Mouse (Mus musculus) thymus, adult 2 months (tissue): ENCODE data around the gene Plch2.

Experiments used
- CTCF ChIP-seq: fragments of 200-500 bp; IDR thresholded peaks from 2 replicates; pipeline ENCODE4 v1.5.1; 2012; ENCODE audit warnings: mild to moderate bottlenecking, control low read depth, low read length, moderate library complexity, borderline replicate concordance; ENCODE audit not compliant: control insufficient read depth, poor library complexity, insufficient read depth; ENCODE audit errors: extremely low read depth
- POLR2A ChIP-seq: fragments of 200-500 bp; IDR thresholded peaks from 2 replicates; pipeline ENCODE4 v1.6.1; 2012; ENCODE audit warnings: mild to moderate bottlenecking, low read length, control low read depth, moderate library complexity; ENCODE audit not compliant: control insufficient read depth, poor library complexity, insufficient read depth; ENCODE audit errors: extremely low read depth

GRCm38 (mm10) chr4:155016807-155017206 is 39.8 kb downstream of the Plch2 start:
- no peak for TF ChIP-seq CTCF
- TF ChIP-seq POLR2A: no peak
